Mouse (Mus musculus): Measurements from ENCODE around the gene Scly. TPM values are rescaled to one million over a fixed set of nuclear protein-coding genes. Genes with fewer than 3 reads are reported as not detected.

The Scly gene
- total RNA-seq, 2 experiments from 2014 or later, result 10.4 to 10.5 TPM

GRCm38 (mm10) chr1:91299026-91299706, 1.0 kb downstream of the Scly start:
- no peak for DNase-seq (ENCODE audit: extremely low spot score in 1 of 2, low spot score in 2 of 2)
- intact Hi-C loops (cut with DNase I), result no loop called here

- intact Hi-C loops (cut with DNase I), result no loop called here
- DNase-seq (ENCODE audit: extremely low spot score in 1 of 2, low spot score in 2 of 2), result no peak
Observed at GRCm38 (mm10) chr1:91299707-91300426, 1.7 kb downstream of the Scly start.

GRCm38 (mm10) chr1:91301206-91301920, 3.2 kb downstream of the Scly start:
- DNase-seq (ENCODE audit: extremely low spot score in 1 of 2, low spot score in 2 of 2), result no peak
- intact Hi-C loops (cut with DNase I), result no loop called here

- DNase-seq (ENCODE audit: extremely low spot score in 1 of 2, low spot score in 2 of 2), result no peak
- intact Hi-C loops (cut with DNase I), result no loop called here
Observed at GRCm38 (mm10) chr1:91302021-91302420, 3.9 kb downstream of the Scly start.

DNA sequence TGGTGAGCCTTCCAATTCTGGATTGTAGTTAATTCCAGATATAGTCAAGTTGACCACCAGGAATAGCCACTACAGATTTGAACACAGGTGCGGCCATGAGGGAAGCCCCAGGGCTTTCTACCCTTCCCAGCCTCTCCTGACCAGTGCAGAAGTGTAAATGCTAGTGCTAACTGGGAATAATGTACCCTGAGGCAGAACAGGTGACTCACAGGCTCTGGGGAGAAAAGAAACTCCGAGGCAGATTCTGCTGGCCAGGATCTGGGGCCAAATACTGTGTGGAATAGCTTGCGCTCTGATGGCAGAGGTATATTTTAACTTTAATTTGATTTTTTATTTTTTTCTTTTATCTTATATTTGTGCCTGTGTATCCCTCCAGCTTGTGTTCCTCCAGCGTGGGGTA, 6.5 kb downstream of the Scly start:
- intact Hi-C loops (cut with DNase I), result no loop called here
- DNase-seq (ENCODE audit: extremely low spot score in 1 of 2, low spot score in 2 of 2), result no peak

DNA sequence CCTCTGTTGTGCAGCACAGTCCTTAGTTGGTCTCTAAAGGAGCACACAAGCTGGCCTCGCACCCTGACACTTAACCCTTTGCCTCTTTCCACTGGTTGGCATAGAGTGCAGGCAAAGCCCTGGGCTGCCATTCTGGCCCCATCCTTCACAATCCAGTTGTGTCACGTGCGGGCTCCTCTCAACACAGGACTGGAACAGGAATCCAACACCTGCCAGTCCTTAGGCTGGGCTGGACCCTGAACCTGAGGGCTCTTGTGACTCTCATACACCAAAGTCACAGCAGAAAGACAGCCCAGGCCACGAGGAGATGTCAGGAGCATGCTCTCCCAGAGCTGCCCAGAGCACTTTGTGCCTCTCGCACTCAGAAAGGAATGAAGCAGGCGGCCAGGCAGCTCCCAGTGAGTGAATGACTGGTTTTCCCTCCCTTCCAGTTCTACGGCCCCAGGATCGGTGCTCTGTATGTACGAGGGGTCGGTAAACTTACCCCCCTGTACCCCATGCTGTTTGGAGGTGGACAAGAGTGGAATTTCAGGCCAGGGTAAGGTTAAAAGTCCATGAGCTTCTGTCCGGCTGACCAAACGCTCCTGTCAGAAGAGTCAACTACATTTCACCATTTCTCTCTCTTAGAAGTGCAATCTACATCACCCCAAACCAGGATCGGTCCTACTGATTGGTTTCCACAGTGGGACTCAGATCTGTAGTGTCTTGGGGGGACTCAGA, 11.4 kb downstream of the Scly start:
- DNase-seq (ENCODE audit: extremely low spot score in 1 of 2, low spot score in 2 of 2), result no peak
- intact Hi-C loops (cut with DNase I), result no loop called here

DNA sequence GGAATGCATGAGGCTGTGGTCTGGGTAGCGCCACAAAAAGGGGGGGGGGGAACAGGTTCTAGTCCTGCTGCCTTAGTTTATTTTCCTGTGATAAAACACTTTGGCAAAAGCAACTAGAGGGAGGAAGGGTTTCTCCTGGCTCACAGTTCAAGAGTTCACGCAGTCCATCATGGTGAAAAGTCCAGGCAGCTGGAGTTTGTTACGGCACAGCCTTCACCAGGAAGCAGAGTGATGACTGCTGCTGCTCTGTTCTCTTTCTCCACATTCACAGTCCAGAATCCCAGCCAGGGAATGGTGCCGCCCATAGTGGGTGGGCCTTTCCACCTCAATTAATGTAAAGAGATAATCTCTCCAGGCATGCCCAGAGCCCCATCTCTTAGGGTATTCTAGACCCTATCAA, 14.1 kb downstream of the Scly start:
- no peak for DNase-seq (ENCODE audit: extremely low spot score in 1 of 2, low spot score in 2 of 2)
- intact Hi-C loops (cut with DNase I), result no loop called here

GRCm38 (mm10) chr1:91313251-91313650, 15.1 kb downstream of the Scly start:
- intact Hi-C loops (cut with DNase I), result no loop called here
- DNase-seq (ENCODE audit: extremely low spot score in 1 of 2, low spot score in 2 of 2), result no peak

DNA sequence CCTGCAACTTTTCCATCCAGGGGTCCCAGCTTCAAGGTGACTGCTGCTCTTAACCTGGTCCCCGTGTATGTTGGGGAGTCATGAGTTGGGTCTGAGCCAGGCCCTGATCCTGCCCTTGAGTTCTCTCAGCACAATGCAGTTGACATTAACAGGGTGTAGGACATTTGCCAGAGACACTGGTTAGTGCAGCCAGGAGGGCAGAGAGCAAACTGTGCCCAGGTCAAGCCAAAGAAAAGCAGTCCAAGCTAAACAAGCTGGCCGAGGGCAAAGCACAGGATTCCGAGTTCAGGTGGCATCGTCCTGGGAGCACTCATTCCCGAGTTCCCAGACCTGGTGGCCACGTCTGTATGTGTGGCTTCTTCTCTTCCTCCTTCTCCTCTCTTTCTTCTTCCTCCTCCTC, 19.5 kb downstream of the Scly start:
- no peak for DNase-seq (ENCODE audit: extremely low spot score in 1 of 2, low spot score in 2 of 2)
- intact Hi-C loops (cut with DNase I), result no loop called here

GRCm38 (mm10) chr1:91321760-91322438, 23.8 kb downstream of the Scly start, which contains the start of gene Espnl:
Gene Espnl (plus strand): TSS chr1:91322075.
- no peak for DNase-seq (ENCODE audit: extremely low spot score in 1 of 2, low spot score in 2 of 2)
- intact Hi-C loops (cut with DNase I), result no loop called here

DNA sequence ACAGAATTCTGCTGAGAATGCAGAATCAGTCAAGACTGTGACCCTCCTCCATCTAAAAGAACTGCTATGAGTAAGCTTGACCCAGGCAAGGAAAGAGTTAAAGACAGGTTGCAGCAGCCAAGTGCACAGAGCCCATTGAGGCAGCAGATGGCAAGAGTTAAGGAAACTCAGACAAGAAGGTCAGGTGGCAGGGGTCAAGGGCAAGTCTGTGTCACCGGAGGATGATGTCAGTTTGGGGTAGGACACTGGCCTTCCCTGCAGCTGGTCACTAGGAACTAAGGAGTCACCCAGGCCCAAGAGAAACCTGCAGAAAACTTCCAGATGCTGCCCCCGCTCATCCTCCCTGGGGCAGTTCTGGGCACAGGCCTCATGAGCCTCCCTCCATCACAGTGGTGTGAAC, 26.5 kb downstream of the Scly start:
- intact Hi-C loops (cut with DNase I), result no loop called here
- no peak for DNase-seq (ENCODE audit: extremely low spot score in 1 of 2, low spot score in 2 of 2)

- no peak for DNase-seq (ENCODE audit: extremely low spot score in 1 of 2, low spot score in 2 of 2)
- intact Hi-C loops (cut with DNase I), result no loop called here
Observed at GRCm38 (mm10) chr1:91325488-91326042, 27.4 kb downstream of the Scly start.

GRCm38 (mm10) chr1:91332102-91332501, 34.0 kb downstream of the Scly start:
- DNase-seq (ENCODE audit: extremely low spot score in 1 of 2, low spot score in 2 of 2), result no peak
- intact Hi-C loops (cut with DNase I), result no loop called here

DNA sequence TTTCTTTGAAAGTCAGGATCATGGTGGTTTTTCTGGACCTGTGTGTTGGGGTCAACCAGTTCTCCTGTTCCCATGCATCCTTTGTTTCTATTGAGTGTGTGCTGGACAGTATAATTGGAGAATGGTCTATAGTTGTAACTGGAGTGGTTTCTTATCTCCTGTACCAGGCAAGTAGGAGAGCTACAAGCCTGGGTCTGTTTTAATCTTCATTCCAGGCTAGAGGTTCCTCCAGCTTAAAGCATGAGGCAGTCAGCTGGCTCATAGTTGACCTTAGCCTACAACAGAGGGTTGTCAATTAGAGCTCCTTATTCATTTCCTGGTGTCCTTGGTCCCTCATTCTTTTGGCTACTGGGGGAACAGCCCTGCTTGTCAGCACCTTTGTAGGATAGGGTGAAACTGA, 35.4 kb downstream of the Scly start:
- DNase-seq (ENCODE audit: extremely low spot score in 1 of 2, low spot score in 2 of 2), result no peak
- intact Hi-C loops (cut with DNase I), result no loop called here

DNA sequence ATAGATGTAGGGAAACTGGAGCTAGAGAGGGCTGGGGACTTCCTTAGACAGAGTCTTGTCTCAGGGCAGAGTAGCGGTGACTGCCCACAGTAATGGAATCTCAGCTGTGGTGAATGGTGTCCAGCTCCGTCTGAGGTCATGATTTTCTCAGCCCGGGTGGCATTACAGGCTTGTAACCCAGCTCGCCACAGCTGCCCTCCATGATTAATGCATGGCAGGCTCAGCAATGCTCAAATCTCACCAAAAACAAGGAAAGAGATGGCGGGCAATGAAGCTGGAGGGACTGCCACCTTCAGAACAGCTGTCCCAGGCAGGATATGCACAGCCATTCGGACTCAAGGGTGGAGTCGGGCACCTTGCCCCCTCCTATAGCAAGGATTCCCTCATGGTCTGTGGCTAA, 39.2 kb downstream of the Scly start:
- DNase-seq (ENCODE audit: extremely low spot score in 1 of 2, low spot score in 2 of 2), result no peak
- intact Hi-C loops (cut with DNase I), result no loop called here

GRCm38 (mm10) chr1:91344001-91344400, 45.9 kb downstream of the Scly start:
- intact Hi-C loops (cut with DNase I), result no loop called here
- peak in 1 of 2 experiments; percentile 74 for DNase-seq (ENCODE audit: extremely low spot score in 1 of 2, low spot score in 2 of 2)

GRCm38 (mm10) chr1:91344921-91345685, 47.0 kb downstream of the Scly start:
- DNase-seq (ENCODE audit: extremely low spot score in 1 of 2, low spot score in 2 of 2), result no peak
- intact Hi-C loops (cut with DNase I), result no loop called here

DNA sequence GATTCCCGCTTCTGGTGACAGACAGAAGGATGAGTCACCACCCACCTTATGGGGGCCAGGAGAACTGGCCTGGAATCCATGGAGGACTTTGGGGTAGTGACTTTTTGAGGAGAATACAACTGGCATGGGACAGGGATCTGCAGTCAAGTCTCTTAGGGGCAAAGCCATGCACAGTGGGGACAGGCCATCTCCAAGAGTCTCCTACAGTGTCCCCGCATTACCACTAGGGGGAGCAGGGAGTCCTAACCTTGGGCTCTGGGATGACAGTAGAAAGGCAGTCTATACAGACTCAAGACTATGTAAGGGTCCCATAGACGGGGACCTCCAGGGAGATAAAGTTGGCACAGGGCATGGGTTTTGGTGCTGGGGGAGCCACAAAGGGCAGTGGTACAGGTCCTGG, 48.8 kb downstream of the Scly start:
- DNase-seq (ENCODE audit: extremely low spot score in 1 of 2, low spot score in 2 of 2), result no peak
- intact Hi-C loops (cut with DNase I), result no loop called here
